Mouse (Mus musculus) megakaryocyte-erythroid progenitor cell, adult 5-6 weeks (primary cell): ENCODE results near the gene Mkrn3. TPM values are rescaled to one million over a fixed set of nuclear protein-coding genes. Genes with fewer than 3 reads are reported as not detected.
A peak's percentile ranks its signal among the peaks of the same experiment; 100 is the strongest.

ENCODE experiments used
- ATAC-seq: replicated peaks from 2 replicates; pipeline ENCODE4 v1.8.0; 2016; ENCODE audit warnings: mild to moderate bottlenecking, inconsistent platforms; ENCODE audit not compliant: severe bottlenecking, poor library complexity, low FRiP score, low TSS enrichment
- total RNA-seq, 2 experiments: library from RNA; stranded (forward) in 1 of 2; stranded (reverse) in 1 of 2; fragments of 200-1000, 215-1000 nt in 1 of 2; fragments of >200 nt in 1 of 2; fragmentation: Nextera tagmentation in 1 of 2; gene quantifications; 2 replicates each; pipeline ENCODE4 v1.2.3; 2014 to 2017

Gene Mkrn3
- total RNA-seq, 2 experiments from 2014 or later, result 0.70 to 1.7 TPM

GRCm38 (mm10) chr7:62388291-62388690, 31.6 kb downstream of the Mkrn3 start:
- ATAC-seq, result no peak

GRCm38 (mm10) chr7:62382391-62382790, 37.5 kb downstream of the Mkrn3 start:
- peak; percentile 74; the same call in 1 of the 2 replicates for ATAC-seq

- ATAC-seq, result no peak
Measured at GRCm38 (mm10) chr7:62378529-62378928, 41.4 kb downstream of the Mkrn3 start.

- ATAC-seq, result no peak
Measured at GRCm38 (mm10) chr7:62377313-62377712, 42.6 kb downstream of the Mkrn3 start.

- ATAC-seq, result no peak
Measured at GRCm38 (mm10) chr7:62376510-62377304, 43.2 kb downstream of the Mkrn3 start, which contains the start of gene Magel2. Magel2 (plus strand) TSS chr7:62377010.

GRCm38 (mm10) chr7:62375658-62376057, 44.3 kb downstream of the Mkrn3 start:
- ATAC-seq, result no peak

Other genes starting within 250 kb of the Mkrn3 start
- gene Ndn, start 73.6 kb downstream of the Mkrn3 start, total RNA-seq (2014; fragmentation: Nextera tagmentation), result 0.35 TPM in 1 of 2 replicates, not detected in the other
- not detected in 2 replicates for gene Ndn, start 73.6 kb downstream of the Mkrn3 start, total RNA-seq (2017)
- gene Magel2, start 43.1 kb downstream of the Mkrn3 start, total RNA-seq (2014; fragmentation: Nextera tagmentation), result not detected in 2 replicates
- gene Magel2, start 43.1 kb downstream of the Mkrn3 start, total RNA-seq (2017), result not detected in 2 replicates
- gene Peg12, start 44.4 kb upstream of the Mkrn3 start, total RNA-seq (2014; fragmentation: Nextera tagmentation), result 2.0 and 3.8 TPM in 2 replicates
- 0.61 and 3.9 TPM in 2 replicates for gene Peg12, start 44.4 kb upstream of the Mkrn3 start, total RNA-seq (2017)